Mouse (Mus musculus): Measurements from ENCODE around the gene Plekha7. TPM values are rescaled to one million over a fixed set of nuclear protein-coding genes. Genes with fewer than 3 reads are reported as not detected.

Plekha7 gene
- total and polyA plus RNA-seq, 2 experiments from 2014 or later = 7.9 to 22.8 TPM

DNA sequence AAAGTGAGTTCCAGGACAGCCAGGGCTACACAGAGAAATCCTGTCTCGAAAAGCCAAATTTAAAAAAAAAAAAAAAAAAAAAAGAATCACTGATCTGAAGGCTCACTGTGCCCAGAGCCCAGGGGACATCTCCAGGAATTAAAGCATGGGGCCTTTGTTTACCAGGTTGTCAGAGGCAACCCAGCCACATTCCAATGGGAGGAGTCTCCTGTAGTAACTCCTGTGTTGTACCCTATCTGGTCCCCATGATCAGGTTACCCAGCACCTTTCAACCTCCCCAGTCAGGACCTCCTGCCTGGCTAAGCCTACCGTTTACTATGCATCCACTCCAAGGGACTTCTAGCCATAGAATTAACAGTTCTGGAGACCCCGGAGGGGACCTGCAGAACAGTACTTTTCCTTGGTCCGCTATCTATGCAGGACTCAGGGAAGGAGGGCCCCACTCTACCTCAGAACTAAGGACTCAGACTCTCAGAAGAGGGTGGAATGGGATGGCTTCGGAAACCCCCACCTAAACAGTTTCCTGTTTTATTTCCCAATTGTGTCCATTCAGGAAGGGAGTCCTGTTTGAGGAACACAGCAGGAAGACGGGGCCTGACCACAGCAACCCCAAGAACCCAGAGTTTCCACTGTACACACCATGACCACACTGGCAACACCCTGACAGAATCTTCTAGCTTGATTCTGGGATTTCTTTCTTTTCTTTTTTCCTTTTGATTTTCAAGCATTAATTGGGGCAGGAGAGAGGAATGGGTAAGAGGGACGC, 101.2 kb downstream of the Plekha7 start:
- H3K36me3 ChIP-seq (ENCODE audit: insufficient read depth, low read length) = no peaks in the 10 kb centered on the region
- H3K27ac ChIP-seq = no peak overlapping the region
- H3K27me3 ChIP-seq (ENCODE audit: insufficient read depth, low read length) = no peaks in the 10 kb centered on the region
- 70% methylated on average over 7 of the region's 7 CpGs for WGBS
- DNase-seq (ENCODE audit: low spot score) (no peak), ATAC-seq (no peak)
- H3K4me3 ChIP-seq (ENCODE audit: low read length) = no peak overlapping the region
- no peaks in the 10 kb centered on the region for H3K9me3 ChIP-seq (ENCODE audit: low read length)
- H3K9ac ChIP-seq (replicated peaks; ENCODE audit: low read length) = no peak overlapping the region
- no peak overlapping the region for H3K4me2 ChIP-seq (ENCODE audit: low read depth, low read length)
- peaks cover 20% of the 10 kb centered on the region for H3K4me1 ChIP-seq (ENCODE audit: insufficient read depth, low read length)
- TF ChIP-seq CTCF (IDR thresholded peaks at IDR 0.05; ENCODE audit: low read depth) = no peak

DNA sequence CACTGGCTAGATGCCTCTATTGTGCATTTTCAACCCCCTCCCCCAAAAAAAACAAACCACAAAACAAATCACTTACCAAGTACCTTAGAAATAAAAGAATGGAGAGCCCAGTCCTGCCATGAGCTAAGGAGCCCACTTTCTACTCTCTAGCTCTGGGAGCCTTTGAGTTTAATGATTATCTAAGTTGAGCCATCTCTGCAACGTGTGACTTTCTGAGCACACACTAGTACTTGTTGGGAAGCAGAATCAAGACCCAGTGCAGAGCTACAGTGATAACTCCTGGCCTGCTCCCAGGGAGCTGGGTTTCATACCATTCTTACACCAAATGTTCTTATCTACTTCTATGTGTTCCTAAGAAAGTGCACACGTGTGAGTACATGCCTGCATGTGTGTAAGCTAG, 102.7 kb downstream of the Plekha7 start:
- peaks cover 11% of the 10 kb centered on the region for H3K4me1 ChIP-seq (ENCODE audit: insufficient read depth, low read length)
- no peak overlapping the region for H3K9ac ChIP-seq (replicated peaks; ENCODE audit: low read length)
- no peaks in the 10 kb centered on the region for H3K36me3 ChIP-seq (ENCODE audit: insufficient read depth, low read length)
- H3K9me3 ChIP-seq (ENCODE audit: low read length) = no peaks in the 10 kb centered on the region
- WGBS = 90% methylated on average over 2 of the region's 2 CpGs
- TF ChIP-seq CTCF (IDR thresholded peaks at IDR 0.05; ENCODE audit: low read depth) = no peak
- no peaks in the 10 kb centered on the region for H3K27me3 ChIP-seq (ENCODE audit: insufficient read depth, low read length)
- no peak for DNase-seq (ENCODE audit: low spot score)
- ATAC-seq = no peak
- no peak overlapping the region for H3K4me2 ChIP-seq (ENCODE audit: low read depth, low read length)
- H3K4me3 ChIP-seq (ENCODE audit: low read length) = no peak overlapping the region
- no peak overlapping the region for H3K27ac ChIP-seq

DNA sequence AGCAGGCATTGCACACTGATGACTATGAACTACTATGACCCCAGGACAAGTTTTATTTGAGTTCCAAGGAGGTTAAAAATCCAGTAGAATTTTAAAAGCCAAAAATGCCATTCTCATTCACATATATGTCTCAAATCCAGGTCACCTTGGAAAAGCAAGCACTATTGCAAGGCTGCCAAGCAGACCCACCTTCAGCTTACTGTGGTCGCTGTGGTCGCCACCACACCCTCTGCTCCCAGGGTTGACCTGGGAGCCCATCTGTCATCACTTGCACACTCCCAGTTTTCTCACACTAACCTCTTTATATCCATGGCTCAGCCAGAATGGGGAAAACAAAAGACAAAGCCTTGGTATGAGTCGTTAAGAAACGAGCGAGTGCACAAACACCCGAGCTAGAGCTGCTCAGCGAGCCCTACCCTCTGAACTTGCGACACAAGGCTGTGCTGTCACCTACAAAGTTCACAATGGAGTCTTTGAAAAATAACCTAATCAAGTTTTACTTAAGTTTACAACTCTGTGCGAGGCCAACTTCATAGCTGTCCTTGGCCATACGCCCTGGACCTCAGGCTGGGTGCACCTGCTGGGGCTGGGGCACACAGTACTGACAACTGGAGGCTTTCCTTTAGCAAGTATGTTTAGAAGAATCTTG, 106.0 kb downstream of the Plekha7 start:
- no peak overlapping the region for H3K27ac ChIP-seq
- 0 out of 2 replicates have a peak, but pooled peaks cover 5% of the 10 kb centered on the region for H3K4me1 ChIP-seq (ENCODE audit: insufficient read depth, low read length)
- H3K9ac ChIP-seq (replicated peaks; ENCODE audit: low read length) = no peak overlapping the region
- no peak for TF ChIP-seq CTCF (IDR thresholded peaks at IDR 0.05; ENCODE audit: low read depth)
- ATAC-seq (no peak), DNase-seq (ENCODE audit: low spot score) (no peak)
- H3K27me3 ChIP-seq (ENCODE audit: insufficient read depth, low read length) = no peaks in the 10 kb centered on the region
- no peaks in the 10 kb centered on the region for H3K9me3 ChIP-seq (ENCODE audit: low read length)
- H3K4me2 ChIP-seq (ENCODE audit: low read depth, low read length) = no peak overlapping the region
- no peaks in the 10 kb centered on the region for H3K36me3 ChIP-seq (ENCODE audit: insufficient read depth, low read length)
- WGBS = 54% methylated on average over 10 of the region's 10 CpGs
- H3K4me3 ChIP-seq (ENCODE audit: low read length) = no peak overlapping the region

DNA sequence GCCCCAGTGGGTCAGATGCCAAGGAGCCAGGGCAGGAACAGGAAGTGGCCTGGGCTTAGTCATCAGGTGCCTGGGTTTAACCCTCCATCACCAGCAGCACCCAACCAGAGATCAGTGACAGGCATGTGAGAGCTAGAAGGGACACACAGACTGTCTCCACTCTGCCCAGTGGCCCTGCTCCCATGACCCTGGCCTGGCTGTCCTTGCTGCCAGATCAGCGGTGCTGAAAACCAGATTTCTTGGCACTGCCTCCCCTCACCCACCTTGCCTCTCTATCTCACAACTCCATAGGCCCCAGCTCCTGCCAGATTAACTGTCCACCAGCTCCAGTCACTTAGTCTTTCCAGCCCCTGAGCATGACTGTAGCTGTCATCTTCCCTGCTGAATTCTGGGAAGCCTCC, 107.2 kb downstream of the Plekha7 start:
- no peak for DNase-seq (ENCODE audit: low spot score)
- Histone ChIP-seq H3K36me3 (ENCODE audit: insufficient read depth, low read length) (no peaks in the 10 kb centered on the region), H3K4me3 (ENCODE audit: low read length) (no peak overlapping the region), H3K9me3 (ENCODE audit: low read length) (no peaks in the 10 kb centered on the region), H3K27ac (no peak overlapping the region), H3K27me3 (ENCODE audit: insufficient read depth, low read length) (no peaks in the 10 kb centered on the region), H3K4me1 (ENCODE audit: insufficient read depth, low read length) (0 out of 2 replicates have a peak, but pooled peaks cover 5% of the 10 kb centered on the region), H3K4me2 (ENCODE audit: low read depth, low read length) (no peak overlapping the region), H3K9ac (replicated peaks; ENCODE audit: low read length) (no peak overlapping the region)
- WGBS = 54% methylated on average over 1 of the region's 1 CpGs
- ATAC-seq = no peak
- no peak for TF ChIP-seq CTCF (IDR thresholded peaks at IDR 0.05; ENCODE audit: low read depth)

DNA sequence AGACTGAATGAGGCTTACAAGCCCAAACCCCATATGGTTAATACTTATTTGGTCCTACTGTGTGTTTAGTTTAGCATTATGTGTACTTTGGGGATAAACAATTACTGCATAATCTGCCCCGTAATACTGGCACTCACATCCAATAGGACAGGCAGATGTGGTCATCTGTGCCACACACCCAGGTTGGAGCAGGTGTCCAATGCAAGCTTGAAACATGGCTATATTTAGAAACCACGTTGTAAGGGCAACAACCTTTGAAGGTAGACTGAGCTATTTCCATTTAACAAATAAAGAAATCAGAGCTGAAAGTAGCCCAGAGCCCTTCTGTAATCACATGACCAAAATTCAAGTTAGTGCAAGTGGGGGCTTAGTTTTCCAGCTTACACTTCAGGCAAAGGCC, 107.6 kb downstream of the Plekha7 start:
- 80% methylated on average over 2 of the region's 2 CpGs for WGBS
- H3K36me3 ChIP-seq (ENCODE audit: insufficient read depth, low read length) = no peaks in the 10 kb centered on the region
- ATAC-seq (no peak), DNase-seq (ENCODE audit: low spot score) (no peak)
- no peak overlapping the region for H3K4me3 ChIP-seq (ENCODE audit: low read length)
- no peaks in the 10 kb centered on the region for H3K27me3 ChIP-seq (ENCODE audit: insufficient read depth, low read length)
- H3K4me1 ChIP-seq (ENCODE audit: insufficient read depth, low read length) = 0 out of 2 replicates have a peak, but pooled peaks cover 5% of the 10 kb centered on the region
- TF ChIP-seq CTCF (IDR thresholded peaks at IDR 0.05; ENCODE audit: low read depth) = no peak
- no peak overlapping the region for H3K4me2 ChIP-seq (ENCODE audit: low read depth, low read length)
- H3K27ac ChIP-seq = no peak overlapping the region
- H3K9me3 ChIP-seq (ENCODE audit: low read length) = no peaks in the 10 kb centered on the region
- H3K9ac ChIP-seq (replicated peaks; ENCODE audit: low read length) = no peak overlapping the region

DNA sequence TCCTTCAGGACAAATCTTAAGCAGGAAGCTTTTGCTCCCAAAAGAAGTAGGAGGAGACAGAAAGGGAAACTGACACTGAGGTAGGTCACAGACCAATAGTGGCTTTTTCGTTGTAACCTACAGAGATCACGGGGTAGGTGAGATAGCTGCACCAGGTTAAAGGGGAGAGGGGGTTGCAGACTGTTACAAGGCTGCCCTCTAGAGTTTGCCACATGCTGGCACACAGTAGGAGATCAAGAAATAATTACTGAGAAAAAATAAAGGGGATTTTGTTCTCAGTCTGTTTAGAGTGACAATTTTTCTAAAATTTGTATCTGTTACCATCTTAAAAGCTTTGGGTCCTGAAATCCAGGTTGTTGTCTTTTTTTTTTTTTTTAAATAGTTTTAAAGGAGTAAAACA, 109.3 kb downstream of the Plekha7 start:
- DNase-seq (ENCODE audit: low spot score) (no peak), ATAC-seq (no peak)
- Histone ChIP-seq H3K9ac (replicated peaks; ENCODE audit: low read length) (no peak overlapping the region), H3K27me3 (ENCODE audit: insufficient read depth, low read length) (no peaks in the 10 kb centered on the region), H3K4me2 (ENCODE audit: low read depth, low read length) (no peak overlapping the region), H3K9me3 (ENCODE audit: low read length) (no peaks in the 10 kb centered on the region), H3K27ac (no peak overlapping the region), H3K4me3 (ENCODE audit: low read length) (no peak overlapping the region), H3K36me3 (ENCODE audit: insufficient read depth, low read length) (no peaks in the 10 kb centered on the region), H3K4me1 (ENCODE audit: insufficient read depth, low read length) (0 out of 2 replicates have a peak, but pooled peaks cover 5% of the 10 kb centered on the region)
- no peak for TF ChIP-seq CTCF (IDR thresholded peaks at IDR 0.05; ENCODE audit: low read depth)
- 61% methylated on average over 2 of the region's 2 CpGs for WGBS

DNA sequence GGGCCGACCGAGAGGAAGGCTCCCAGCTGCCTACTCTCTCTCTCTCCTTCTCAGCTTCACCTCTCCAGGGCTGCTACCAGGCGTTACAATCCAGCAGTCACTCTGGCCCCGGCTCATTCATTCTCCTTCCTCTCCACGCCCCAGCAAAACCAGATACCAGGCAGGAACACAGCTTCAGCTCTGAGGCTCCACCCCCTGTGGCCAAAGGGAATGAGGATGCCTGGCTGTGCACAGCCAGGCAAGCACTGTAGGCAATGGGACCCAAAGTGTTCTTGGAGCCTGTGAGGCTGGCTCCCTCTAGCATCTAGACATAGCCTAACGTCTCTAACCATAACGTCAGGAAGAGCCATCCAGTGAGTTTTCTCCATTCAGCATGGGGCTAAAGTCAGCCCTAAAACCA, 109.8 kb downstream of the Plekha7 start:
- WGBS = 20% methylated on average over 7 of the region's 7 CpGs
- Histone ChIP-seq H3K9ac (replicated peaks; ENCODE audit: low read length) (no peak overlapping the region), H3K4me1 (ENCODE audit: insufficient read depth, low read length) (0 out of 2 replicates have a peak, but pooled peaks cover 5% of the 10 kb centered on the region), H3K36me3 (ENCODE audit: insufficient read depth, low read length) (no peaks in the 10 kb centered on the region), H3K27ac (no peak overlapping the region), H3K4me3 (ENCODE audit: low read length) (no peak overlapping the region), H3K9me3 (ENCODE audit: low read length) (no peaks in the 10 kb centered on the region), H3K4me2 (ENCODE audit: low read depth, low read length) (no peak overlapping the region), H3K27me3 (ENCODE audit: insufficient read depth, low read length) (no peaks in the 10 kb centered on the region)
- peak; percentile 15; the same call in 1 of the 2 replicates for TF ChIP-seq CTCF (IDR thresholded peaks at IDR 0.05; ENCODE audit: low read depth)
- peak; percentile 25 for DNase-seq (ENCODE audit: low spot score)
- peak; percentile 55; the same call in 1 of the 2 replicates for ATAC-seq

All from hindbrain, postnatal 0 days (tissue).